Comparison of ENCODE assay signal across 11 mouse cellular contexts in genomic region chr17:70846111-70846644, GRCm38 (mm10). TPM values are rescaled to one million over a fixed set of nuclear protein-coding genes. Genes with fewer than 3 reads are reported as not detected.
DNase-seq lines count a peak whose midpoint lies in the region; ATAC-seq and TF ChIP-seq lines count a peak whose summit lies in the region.
"Had no signal": no experiment of that assay in that cellular context is flagged by ENCODE, and none has a peak within 500 bp of the region (broad histone marks: within the 10 kb centered on the region; RNA-seq: fewer than 3 reads in every experiment).

No protein-coding gene starts in this region.

- peak overlapping the region; percentile 95 for H3K4me2 ChIP-seq in lung, embryonic 14.5 days
- no peak overlapping the region for H3K4me2 ChIP-seq in heart, embryonic 12.5 days
- H3K4me2 ChIP-seq in liver, postnatal 0 days (ENCODE audit: low read depth, low read length), result peak overlapping the region; percentile 23

- ATAC-seq in lung, embryonic 14.5 days (ENCODE audit: insufficient read depth), result no peak
- ATAC-seq in heart, embryonic 12.5 days (ENCODE audit: insufficient number of reproducible peaks, low FRiP score), result no peak
- ATAC-seq in liver, postnatal 0 days, result no peak
- ATAC-seq: hindbrain, embryonic 16.5 days; midbrain, embryonic 16.5 days had no signal

- no peaks in the 10 kb centered on the region for H3K9me3 ChIP-seq in lung, embryonic 14.5 days (ENCODE audit: low read depth, low read length)
- H3K9me3 ChIP-seq in heart, embryonic 12.5 days (replicated peaks), result no peaks in the 10 kb centered on the region
- no peaks in the 10 kb centered on the region for H3K9me3 ChIP-seq in liver, postnatal 0 days (ENCODE audit: low read length)

- peaks cover 48% of the 10 kb centered on the region for H3K36me3 ChIP-seq in lung, embryonic 14.5 days (ENCODE audit: insufficient read depth)
- H3K36me3 ChIP-seq in heart, embryonic 12.5 days, result peaks cover 37% of the 10 kb centered on the region
- H3K36me3 ChIP-seq in liver, postnatal 0 days (replicated peaks; ENCODE audit: insufficient read depth, low read length), result peaks cover 19% of the 10 kb centered on the region

- DNase-seq in cerebellum, postnatal 10 days, result peak; percentile 47 to 66
- no peak for DNase-seq in cerebellum, adult 11 months
- DNase-seq in lung, embryonic 14.5 days, result no peak
- no peak for DNase-seq in lung, postnatal 25 days (ENCODE audit: low spot score)
- no peak for DNase-seq in liver, postnatal 0 days
- no peak for DNase-seq in spleen, postnatal 4 days (ENCODE audit: low spot score in 2 of 2)
- no peak for DNase-seq in frontal cortex, postnatal 36 days (ENCODE audit: low spot score in 2 of 2)
- DNase-seq: thymus, adult 2 months had no signal

- TF ChIP-seq EP300 in liver, postnatal 0 days (IDR thresholded peaks at IDR 0.05; ENCODE audit: low read depth), result no peak

- TF ChIP-seq CTCF in lung, embryonic 14.5 days (IDR thresholded peaks at IDR 0.05; ENCODE audit: low read depth), result no peak
- no peak for TF ChIP-seq CTCF in liver, postnatal 0 days (IDR thresholded peaks at IDR 0.05; ENCODE audit: low read depth)

- peak overlapping the region; percentile 48 for H3K27ac ChIP-seq in lung, embryonic 14.5 days (ENCODE audit: low read depth)
- no peak overlapping the region for H3K27ac ChIP-seq in heart, embryonic 12.5 days (ENCODE audit: poor library complexity, severe bottlenecking)
- H3K27ac ChIP-seq in liver, postnatal 0 days (ENCODE audit: low read depth), result peak overlapping the region; percentile 81

- no peaks in the 10 kb centered on the region for H3K27me3 ChIP-seq in lung, embryonic 14.5 days (ENCODE audit: insufficient read depth, low read length)
- no peaks in the 10 kb centered on the region for H3K27me3 ChIP-seq in heart, embryonic 12.5 days (replicated peaks)
- no peaks in the 10 kb centered on the region for H3K27me3 ChIP-seq in liver, postnatal 0 days (ENCODE audit: insufficient read depth, low read length)

- H3K4me3 ChIP-seq in lung, embryonic 14.5 days (ENCODE audit: low read depth, low read length), result no peak overlapping the region
- no peak overlapping the region for H3K4me3 ChIP-seq in heart, embryonic 12.5 days
- H3K4me3 ChIP-seq in liver, postnatal 0 days (ENCODE audit: low read depth, low read length), result no peak overlapping the region

- peaks cover 11% of the 10 kb centered on the region for H3K4me1 ChIP-seq in lung, embryonic 14.5 days (ENCODE audit: insufficient read depth)
- peaks cover 19% of the 10 kb centered on the region for H3K4me1 ChIP-seq in heart, embryonic 12.5 days (replicated peaks)
- H3K4me1 ChIP-seq in liver, postnatal 0 days (ENCODE audit: insufficient read depth), result peaks cover 11% of the 10 kb centered on the region

- 0 out of 2 replicates have a peak overlapping the region, but pooled peaks have one; percentile 55 for H3K9ac ChIP-seq in lung, embryonic 14.5 days
- peak overlapping the region; percentile 36; the same call in 1 of the 2 replicates for H3K9ac ChIP-seq in heart, embryonic 12.5 days
- H3K9ac ChIP-seq in liver, postnatal 0 days (replicated peaks), result 0 out of 2 replicates have a peak overlapping the region, but pooled peaks have one; percentile 39

- WGBS in lung, embryonic 14.5 days, result 45% methylated on average over 8 of the region's 8 CpGs
- WGBS in heart, embryonic 12.5 days, result 64% methylated on average over 8 of the region's 8 CpGs
- WGBS in liver, postnatal 0 days (ENCODE audit: insufficient replicate concordance), result 53% methylated on average over 8 of the region's 8 CpGs

RNA-seq across cellular contexts. Expression of gene Tgif1, which starts 7.2 kb away (rescaled TPM):
- 60.3 and 63.1 TPM in 2 replicates for polyA plus RNA-seq in lung, embryonic 14.5 days (2014; fragmentation: Nextera tagmentation; extraction: Ambion mirVana)
- 35.8 and 38.6 TPM in 2 replicates for polyA plus RNA-seq in heart, embryonic 12.5 days (2016; fragmentation: Nextera tagmentation; extraction: Ambion mirVana)
- 12.6 and 16.4 TPM in 2 replicates for polyA plus RNA-seq in liver, postnatal 0 days (2015; fragmentation: Nextera tagmentation; extraction: Ambion mirVana)

Comparison
In these comparisons a context has a peak if more than half of its experiments do, and no peak if none do; other contexts are left out.
1. DNase-seq: peak in cerebellum, postnatal 10 days (2 of 2); none in cerebellum, adult 11 months (single experiment), lung, embryonic 14.5 days (single experiment), lung, postnatal 25 days (single experiment), liver, postnatal 0 days (single experiment), spleen, postnatal 4 days (0 of 2) and frontal cortex, postnatal 36 days (0 of 2).
2. Peak in every context shown above with its lines, with median percentiles within 50 percentile points of each other: H3K9ac ChIP-seq.